Mouse (Mus musculus) kidney, adult 9 months (tissue): ENCODE measurements around the gene Pik3ca.

Experiments
- DNase-seq: peaks from one replicate; pipeline ENCODE4 v3.0.0; 2022

The Pik3ca gene

GRCm38 (mm10) chr3:32454329-32455021 lies 57.0 kb downstream of the Pik3ca start:
- DNase-seq, result no peak

GRCm38 (mm10) chr3:32459777-32460176 lies 62.3 kb downstream of the Pik3ca start:
- peak; percentile 72 for DNase-seq

DNA sequence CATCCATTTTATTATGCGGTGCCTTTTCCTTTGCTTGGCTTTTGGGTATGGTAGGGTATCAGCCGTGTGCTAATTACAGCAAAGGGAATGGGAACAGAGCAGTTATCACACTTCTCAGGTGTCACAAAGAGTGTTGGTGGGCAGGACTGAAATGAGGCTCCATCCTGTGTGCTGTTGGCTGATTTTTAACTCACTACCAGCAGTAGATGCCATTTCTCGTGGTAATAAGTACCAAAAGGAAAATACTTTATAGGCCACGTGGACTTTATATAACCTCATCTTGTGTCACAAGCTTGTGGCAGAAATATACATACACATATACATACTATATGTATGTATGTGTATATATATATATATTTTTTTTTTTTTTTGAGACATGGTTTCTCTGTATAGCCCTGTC lies 69.8 kb downstream of the Pik3ca start:
- peak; percentile 56 for DNase-seq

GRCm38 (mm10) chr3:32468411-32468810 lies 70.9 kb downstream of the Pik3ca start:
- no peak for DNase-seq

- no peak for DNase-seq
These were observed 73.0 kb downstream of the Pik3ca start for GRCm38 (mm10) chr3:32470449-32470848.

DNA sequence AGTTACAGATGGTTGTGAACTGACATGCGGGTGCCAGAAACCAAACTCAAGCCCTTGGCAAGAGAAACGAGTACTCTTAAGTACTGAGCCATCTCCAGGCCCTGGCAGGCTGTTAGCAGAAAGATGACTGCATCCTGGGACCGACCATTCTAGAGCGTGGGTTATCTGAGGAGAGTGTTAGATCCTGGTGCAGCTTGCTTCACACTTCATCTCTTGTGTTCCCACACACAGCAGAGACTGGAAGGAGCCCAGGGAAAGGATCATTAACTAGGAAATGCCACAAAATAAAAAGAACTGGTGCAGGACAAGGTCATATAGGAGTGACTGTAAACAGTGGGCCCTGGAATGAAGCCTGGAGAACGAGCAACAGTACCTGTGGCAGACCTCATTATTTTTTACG lies 73.6 kb downstream of the Pik3ca start:
- DNase-seq, result peak; percentile 60

GRCm38 (mm10) chr3:32472191-32472900 lies 74.9 kb downstream of the Pik3ca start:
- DNase-seq, result no peak

DNA sequence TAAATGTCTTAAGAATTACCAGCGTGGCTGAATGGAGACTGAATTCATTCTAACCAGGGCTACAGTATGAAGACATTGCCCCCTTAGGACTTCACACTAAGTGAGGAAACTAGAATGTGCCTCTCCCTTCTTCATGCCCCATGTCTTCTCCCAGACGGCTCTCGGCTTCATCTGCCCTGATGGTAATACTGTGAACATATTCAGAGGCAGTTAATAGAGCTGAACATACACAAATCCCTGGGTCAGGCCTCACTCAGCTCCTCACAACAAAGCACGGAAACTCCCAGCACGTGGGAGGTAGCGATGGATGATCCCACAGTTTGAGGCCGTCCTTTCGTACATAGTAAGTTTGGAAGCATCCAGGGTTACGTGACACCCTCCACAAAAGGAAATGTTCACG lies 75.7 kb downstream of the Pik3ca start:
- no peak for DNase-seq

DNA sequence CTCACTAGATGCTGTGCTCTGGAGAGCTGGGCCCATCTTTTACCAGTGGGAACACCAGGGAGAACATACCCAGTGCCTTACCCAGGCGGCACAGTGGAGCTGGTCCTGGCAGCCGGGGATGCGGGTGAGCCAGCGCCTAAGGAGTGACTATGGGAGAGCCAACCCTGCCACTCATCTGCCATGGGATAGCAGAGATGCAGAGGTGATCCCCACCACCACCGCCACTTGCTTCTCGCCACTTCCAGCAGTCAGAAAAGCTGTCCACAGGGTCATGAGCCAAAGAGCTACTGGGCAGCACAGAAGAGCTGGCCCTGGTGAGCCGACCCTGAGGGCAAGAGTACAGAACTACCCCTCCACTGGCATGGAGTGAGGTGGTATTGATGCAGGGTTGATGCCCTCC lies 82.5 kb downstream of the Pik3ca start:
- DNase-seq, result no peak

DNA sequence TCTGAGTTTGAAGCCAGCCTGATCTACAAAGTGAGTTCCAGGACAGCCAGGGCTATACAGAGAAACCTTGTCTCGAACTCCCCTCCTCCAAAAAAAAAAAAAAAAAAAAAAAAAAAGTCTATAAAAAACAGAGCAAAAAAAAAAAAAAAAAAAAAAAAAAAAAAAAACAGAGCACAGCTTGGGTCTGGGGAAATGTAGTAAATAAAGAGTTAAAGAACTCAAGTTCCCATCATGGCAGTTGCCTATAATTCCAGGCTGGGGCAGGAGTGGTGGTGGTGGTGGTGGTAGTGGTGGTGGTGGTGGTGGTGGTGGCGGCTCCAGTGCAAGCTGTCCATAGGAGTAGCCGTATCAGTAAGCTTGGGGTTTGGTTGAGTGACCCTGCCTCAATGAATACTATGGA lies 85.6 kb downstream of the Pik3ca start:
- DNase-seq, result no peak

- peak; percentile 64 for DNase-seq
These were observed 89.1 kb downstream of the Pik3ca start for GRCm38 (mm10) chr3:32486543-32486942.

DNA sequence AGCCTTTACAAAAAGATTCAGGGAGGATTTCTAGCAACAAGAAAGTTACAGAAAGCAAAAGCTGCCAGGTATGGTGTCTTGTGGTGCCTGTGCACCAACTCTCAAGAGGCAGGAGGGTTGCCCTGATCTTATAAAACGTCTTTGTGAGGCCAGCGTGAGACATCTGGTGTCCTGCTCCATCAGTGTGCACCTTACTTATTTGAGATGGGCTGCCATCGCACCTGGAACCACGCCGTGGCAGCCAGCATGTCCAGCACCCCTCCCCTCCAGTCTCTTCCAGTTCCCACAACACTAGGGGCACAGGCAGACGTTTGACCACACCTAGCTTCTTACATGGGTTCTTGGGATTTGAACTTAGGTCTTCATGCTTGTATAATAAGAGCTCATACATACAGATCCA lies 90.7 kb downstream of the Pik3ca start:
- no peak for DNase-seq

DNA sequence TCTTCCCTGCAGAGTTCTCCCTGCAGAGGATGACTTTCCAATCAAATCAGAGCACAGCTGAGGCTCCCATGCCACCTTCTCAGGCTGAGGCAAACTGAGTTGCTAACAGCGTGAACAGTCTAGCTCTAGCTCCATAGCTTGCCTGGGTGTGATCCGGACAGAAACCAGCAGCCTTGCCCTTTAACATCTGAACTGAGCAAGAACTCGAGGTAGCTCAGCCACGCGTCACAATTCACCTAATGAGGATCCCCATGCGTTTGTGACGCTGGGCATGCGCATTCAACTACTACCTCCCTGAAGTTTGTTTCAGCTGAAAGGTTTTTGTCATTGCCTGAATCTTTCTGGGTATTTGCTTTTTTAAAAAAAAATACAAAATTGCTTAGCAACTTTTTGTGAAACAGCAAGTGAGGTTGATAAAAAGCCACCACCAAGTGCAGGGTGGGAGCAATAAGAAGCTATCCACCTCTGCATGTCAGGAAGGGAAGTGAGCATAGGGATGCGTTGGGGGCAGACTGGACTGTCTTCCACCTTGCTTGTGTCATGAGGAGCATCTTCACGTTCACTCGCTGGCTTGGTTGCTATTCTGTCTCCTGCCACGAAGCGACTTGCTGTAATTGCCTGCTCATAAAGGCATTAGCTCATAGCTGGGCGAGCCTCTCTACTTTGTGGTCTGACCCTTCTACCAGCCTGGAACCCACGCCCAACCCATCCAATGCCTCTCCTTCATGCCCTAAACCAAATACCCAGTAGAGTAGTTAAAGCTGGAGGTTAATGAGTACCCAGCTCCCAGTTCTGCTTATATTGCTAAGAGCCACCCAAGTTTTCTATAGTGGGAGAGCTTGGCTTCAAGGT lies 92.8 kb downstream of the Pik3ca start:
- DNase-seq, result peak; percentile 33

- no peak for DNase-seq
These were observed 93.5 kb downstream of the Pik3ca start for GRCm38 (mm10) chr3:32490928-32491315.

GRCm38 (mm10) chr3:32492097-32493090 lies 94.9 kb downstream of the Pik3ca start, which contains the start of gene Kcnmb3:
Gene Kcnmb3, minus strand, starts transcription at chr3:32492231.
- peak; percentile 73 for DNase-seq

DNA sequence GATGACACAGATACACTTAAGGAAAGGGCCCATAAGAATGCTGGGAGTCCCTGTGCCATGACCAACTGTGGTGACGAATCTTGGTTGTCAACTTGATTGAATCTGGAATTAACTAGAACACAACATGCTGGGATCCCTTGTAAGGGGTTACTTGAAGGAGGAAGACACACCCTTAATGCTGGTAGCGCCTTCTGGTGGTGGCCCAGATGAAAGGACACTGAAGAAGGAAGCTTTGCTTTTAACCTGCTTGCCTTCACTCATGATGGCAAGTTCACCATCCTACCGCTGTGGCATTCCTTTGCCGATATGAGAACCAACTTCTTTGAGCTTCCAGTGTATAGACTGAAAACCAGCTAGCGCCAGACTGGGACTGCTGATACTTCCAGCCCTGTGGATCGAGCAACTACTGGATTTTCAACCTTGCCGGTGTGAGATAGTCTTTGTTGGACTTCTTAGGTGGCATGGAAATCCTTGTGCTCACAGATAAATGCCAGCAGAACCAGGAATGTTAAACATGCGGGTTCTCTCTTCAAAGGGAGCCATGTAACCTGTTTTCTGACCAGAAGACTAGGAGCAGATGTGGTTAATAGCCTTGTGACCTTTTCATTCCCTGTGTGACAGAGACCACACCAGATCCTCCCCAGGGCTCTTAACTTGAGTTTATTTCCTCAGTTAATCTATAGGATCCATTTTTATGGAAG lies 97.1 kb downstream of the Pik3ca start:
- DNase-seq, result no peak

GRCm38 (mm10) chr3:32495088-32495770 lies 97.8 kb downstream of the Pik3ca start:
- DNase-seq, result peak; percentile 87

- no peak for DNase-seq
These were observed 98.6 kb downstream of the Pik3ca start for GRCm38 (mm10) chr3:32495856-32496710.

GRCm38 (mm10) chr3:32496711-32497070 lies 99.2 kb downstream of the Pik3ca start:
- no peak for DNase-seq

- peak; percentile 35 for DNase-seq
These were observed 102.9 kb downstream of the Pik3ca start for GRCm38 (mm10) chr3:32500346-32500745.
